Comparison of ENCODE assay signal across 8 mouse cellular contexts in genomic region chr3:122245215-122245877, GRCm38 (mm10). TPM values are rescaled to one million over a fixed set of nuclear protein-coding genes. Genes with fewer than 3 reads are reported as not detected.
DNase-seq lines count a peak whose midpoint lies in the region; ATAC-seq and TF ChIP-seq lines count a peak whose summit lies in the region.

Gene Gclm, plus strand, starts transcription at chr3:122245557.

- TF ChIP-seq CTCF in lung, adult 2 months (IDR thresholded peaks at IDR 0.05; ENCODE audit: insufficient read depth, low read length), result peak; percentile 28; the same call in 1 of the 2 replicates

- H3K4me3 ChIP-seq in forebrain, embryonic 15.5 days, result peak within 1 kb of the TSS; percentile 95
- H3K4me3 ChIP-seq in lung, adult 2 months (replicated peaks; ENCODE audit: extremely low read depth, low read depth, low read length), result peak within 1 kb of the TSS; percentile 69

- peak; percentile 100 for ATAC-seq in forebrain, embryonic 15.5 days (replicated peaks)
- peak; percentile 88 for ATAC-seq in neutrophil, adult 5-6 weeks (ENCODE audit: extremely low read depth, insufficient number of reproducible peaks, low FRiP score, poor library complexity, severe bottlenecking)

- peak; percentile 92 for DNase-seq in ES-CJ7 (ENCODE audit: low read depth, low spot score)
- DNase-seq in cerebellum, adult 11 months, result peak; percentile 95
- DNase-seq in heart, postnatal 25 days (ENCODE audit: low spot score), result peak; percentile 87
- DNase-seq in layer of hippocampus, adult 18-20 months (ENCODE audit: low spot score in 2 of 2), result peak; percentile 85 to 96
- DNase-seq in lung, adult 2 months, result peak; percentile 85
- peak; percentile 83 to 86 for DNase-seq in thymus, adult 18-20 months

- H3K36me3 ChIP-seq in forebrain, embryonic 15.5 days, result no peaks in the 10 kb centered on the region

- H3K9ac ChIP-seq in forebrain, embryonic 15.5 days (replicated peaks), result peak within 1 kb of the TSS; percentile 89

- H3K27ac ChIP-seq in forebrain, embryonic 15.5 days (replicated peaks), result peak within 1 kb of the TSS; percentile 95

- H3K27me3 ChIP-seq in forebrain, embryonic 15.5 days, result no peaks in the 10 kb centered on the region

- 0% methylated on average over 86 of the region's 90 CpGs for WGBS in forebrain, embryonic 15.5 days
- under 1% methylated on average over 81 of the region's 90 CpGs for WGBS in lung, adult 2 months

- peak within 1 kb of the TSS; percentile 67 for H3K4me2 ChIP-seq in forebrain, embryonic 15.5 days (replicated peaks)

- no peaks in the 10 kb centered on the region for H3K9me3 ChIP-seq in forebrain, embryonic 15.5 days

- peaks cover 23% of the 10 kb centered on the region for H3K4me1 ChIP-seq in forebrain, embryonic 15.5 days
- peaks cover 3% of the 10 kb centered on the region; the same call in 1 of the 2 replicates for H3K4me1 ChIP-seq in lung, adult 2 months (ENCODE audit: control insufficient read depth, insufficient read depth, low read length)

- TF ChIP-seq POLR2A in lung, adult 2 months (IDR thresholded peaks at IDR 0.05; ENCODE audit: borderline replicate concordance, extremely low read depth, low read depth, low read length), result peak; percentile 58; the same call in 1 of the 2 replicates

- intact Hi-C loops in heart, postnatal 25 days (cut with DNase I), result loop anchor here (10.0 kb wide), 1 partner anchor 361 kb away; no protein-coding TSS in a partner anchor

RNA-seq across cellular contexts. Expression of gene Gclm, which starts in this region (rescaled TPM):
- 52.6 and 57.4 TPM in 2 replicates for polyA plus RNA-seq in forebrain, embryonic 15.5 days (2015; fragmentation: Nextera tagmentation; extraction: Ambion mirVana)
- total RNA-seq in heart, postnatal 25 days (2021), result 10 to 100 TPM; 47.0 to 51.4 TPM
- total RNA-seq in layer of hippocampus, adult 18-20 months (2021), result 10 to 100 TPM; 66.9 to 80.3 TPM
- 43.6 and 63.2 TPM in 2 replicates for polyA plus RNA-seq in lung, adult 2 months (2012; rRNA removed)
- 20.3 and 31.5 TPM in 2 replicates for total RNA-seq in neutrophil, adult 5-6 weeks (2017)

Comparison
In these comparisons a context has a peak if more than half of its experiments do, and no peak if none do; other contexts are left out.
1. Peak in every context shown above with its lines: DNase-seq, ATAC-seq, H3K4me3 ChIP-seq and H3K27ac ChIP-seq.